Comparison of ENCODE assay signal across 16 mouse cellular contexts in genomic region chr4:143301042-143301441, GRCm38 (mm10). TPM values are rescaled to one million over a fixed set of nuclear protein-coding genes. Genes with fewer than 3 reads are reported as not detected.
DNase-seq lines count a peak whose midpoint lies in the region; ATAC-seq and TF ChIP-seq lines count a peak whose summit lies in the region.
"Had no signal": no experiment of that assay in that cellular context is flagged by ENCODE, and none has a peak within 500 bp of the region (broad histone marks: within the 10 kb centered on the region; RNA-seq: fewer than 3 reads in every experiment).

No protein-coding gene starts in this region.

- H3K27ac ChIP-seq in heart, embryonic 14.5 days (replicated peaks in 1 of 2; ENCODE audit: control insufficient read depth in 1 of 2, insufficient read depth in 1 of 2, low read depth in 2 of 2, low read length in 2 of 2) = no peak overlapping the region
- H3K27ac ChIP-seq in lung, postnatal 0 days (ENCODE audit: low read length) = no peak overlapping the region
- H3K27ac ChIP-seq in embryonic facial prominence, embryonic 14.5 days (replicated peaks; ENCODE audit: low read depth, low read length) = no peak overlapping the region
- H3K27ac ChIP-seq in midbrain, embryonic 13.5 days = no peak overlapping the region
- H3K27ac ChIP-seq: embryonic facial prominence, embryonic 13.5 days; liver, embryonic 14.5 days had no signal

- H3K9ac ChIP-seq in heart, embryonic 14.5 days (ENCODE audit: low read length) = no peak overlapping the region
- H3K9ac ChIP-seq in lung, postnatal 0 days (replicated peaks; ENCODE audit: low read depth) = no peak overlapping the region
- no peak overlapping the region for H3K9ac ChIP-seq in embryonic facial prominence, embryonic 14.5 days (ENCODE audit: low read depth, low read length)
- no peak overlapping the region for H3K9ac ChIP-seq in midbrain, embryonic 13.5 days (replicated peaks)
- H3K9ac ChIP-seq: embryonic facial prominence, embryonic 13.5 days; liver, embryonic 14.5 days had no signal

- 43% methylated on average over 5 of the region's 5 CpGs for WGBS in heart, embryonic 14.5 days
- 36% methylated on average over 5 of the region's 5 CpGs for WGBS in lung, postnatal 0 days
- WGBS in embryonic facial prominence, embryonic 14.5 days = 62% methylated on average over 5 of the region's 5 CpGs
- WGBS in midbrain, embryonic 13.5 days = 75% methylated on average over 5 of the region's 5 CpGs

- ATAC-seq in heart, embryonic 14.5 days (ENCODE audit: insufficient number of reproducible peaks, insufficient read depth, low FRiP score, low read depth) = no peak
- ATAC-seq in lung, postnatal 0 days = peak; percentile 61
- ATAC-seq in embryonic facial prominence, embryonic 14.5 days (ENCODE audit: low read depth) = no peak
- no peak for ATAC-seq in midbrain, embryonic 13.5 days
- ATAC-seq: CD4-positive, CD25-positive, alpha-beta regulatory T cell, adult 4 months had no signal

- H3K27me3 ChIP-seq in heart, embryonic 14.5 days (ENCODE audit: control insufficient read depth, insufficient read depth, low read length) = peaks cover 13% of the 10 kb centered on the region
- H3K27me3 ChIP-seq in lung, postnatal 0 days (replicated peaks; ENCODE audit: insufficient read depth, low read length) = peaks cover 8% of the 10 kb centered on the region; the same call in 1 of the 2 replicates
- no peaks in the 10 kb centered on the region for H3K27me3 ChIP-seq in embryonic facial prominence, embryonic 14.5 days (replicated peaks; ENCODE audit: control insufficient read depth, insufficient read depth, low read length)
- H3K27me3 ChIP-seq in midbrain, embryonic 13.5 days = 0 out of 2 replicates have a peak, but pooled peaks cover 3% of the 10 kb centered on the region

- peak overlapping the region; percentile 76 for H3K4me2 ChIP-seq in heart, embryonic 14.5 days (ENCODE audit: low read length)
- H3K4me2 ChIP-seq in lung, postnatal 0 days (replicated peaks; ENCODE audit: low read depth, low read length) = no peak overlapping the region
- H3K4me2 ChIP-seq in embryonic facial prominence, embryonic 14.5 days (ENCODE audit: low read depth, low read length) = peak overlapping the region; percentile 82; the same call in 1 of the 2 replicates
- peak overlapping the region; percentile 62 for H3K4me2 ChIP-seq in midbrain, embryonic 13.5 days (replicated peaks)

- peaks cover 16 to 21% of the 10 kb centered on the region in 2 experiments for H3K4me1 ChIP-seq in heart, embryonic 14.5 days (ENCODE audit: control insufficient read depth in 2 of 2, insufficient read depth in 2 of 2, low read length in 2 of 2)
- H3K4me1 ChIP-seq in lung, postnatal 0 days (ENCODE audit: insufficient read depth, low read depth, low read length) = no peaks in the 10 kb centered on the region
- H3K4me1 ChIP-seq in embryonic facial prominence, embryonic 14.5 days (ENCODE audit: control insufficient read depth, insufficient read depth, low read length) = peaks cover 42% of the 10 kb centered on the region
- peaks cover 45% of the 10 kb centered on the region for H3K4me1 ChIP-seq in midbrain, embryonic 13.5 days (replicated peaks)

- TF ChIP-seq EP300 in lung, postnatal 0 days (IDR thresholded peaks at IDR 0.05) = peak; percentile 64

- TF ChIP-seq CTCF in lung, postnatal 0 days (IDR thresholded peaks at IDR 0.05) = no peak

- H3K9me3 ChIP-seq in heart, embryonic 14.5 days (ENCODE audit: control insufficient read depth, low read length) = no peaks in the 10 kb centered on the region
- no peaks in the 10 kb centered on the region for H3K9me3 ChIP-seq in lung, postnatal 0 days (ENCODE audit: low read length)
- H3K9me3 ChIP-seq in embryonic facial prominence, embryonic 14.5 days (ENCODE audit: control insufficient read depth, low read length) = no peaks in the 10 kb centered on the region
- H3K9me3 ChIP-seq in midbrain, embryonic 13.5 days = no peaks in the 10 kb centered on the region
- H3K9me3 ChIP-seq: embryonic facial prominence, embryonic 13.5 days had no signal

- DNase-seq in heart, postnatal 10 days = no peak
- DNase-seq in lung, postnatal 0 days (ENCODE audit: low spot score) = peak; percentile 61
- DNase-seq in lung, postnatal 10 days = no peak
- no peak for DNase-seq in embryonic facial prominence, embryonic 14.5 days (ENCODE audit: low spot score)
- DNase-seq in testis, postnatal 14 days (ENCODE audit: low spot score) = no peak
- no peak for DNase-seq in layer of hippocampus, adult 11-12 months (ENCODE audit: low spot score)
- DNase-seq: adrenal gland, adult 2 months; cerebellum, postnatal 25 days; kidney, postnatal 4 days had no signal

- intact Hi-C loops in heart, postnatal 10 days (cut with DNase I) = no loop called here

- no peaks in the 10 kb centered on the region for H3K36me3 ChIP-seq in heart, embryonic 14.5 days (ENCODE audit: control insufficient read depth, insufficient read depth, low read length)
- H3K36me3 ChIP-seq in lung, postnatal 0 days (ENCODE audit: insufficient read depth, low read length) = no peaks in the 10 kb centered on the region
- no peaks in the 10 kb centered on the region for H3K36me3 ChIP-seq in embryonic facial prominence, embryonic 14.5 days (ENCODE audit: control insufficient read depth, insufficient read depth, low read length)
- H3K36me3 ChIP-seq in midbrain, embryonic 13.5 days = no peaks in the 10 kb centered on the region
- H3K36me3 ChIP-seq: embryonic facial prominence, embryonic 13.5 days had no signal

- no peak overlapping the region; a peak in 1 of 4 replicates for H3K4me3 ChIP-seq in heart, embryonic 14.5 days (ENCODE audit: control insufficient read depth in 1 of 2, insufficient read depth in 1 of 2, low read depth in 1 of 2, low read length in 2 of 2)
- no peak overlapping the region for H3K4me3 ChIP-seq in lung, postnatal 0 days (ENCODE audit: low read depth, low read length)
- no peak overlapping the region for H3K4me3 ChIP-seq in embryonic facial prominence, embryonic 14.5 days (ENCODE audit: low read depth, low read length)
- H3K4me3 ChIP-seq in midbrain, embryonic 13.5 days (replicated peaks) = peak overlapping the region; percentile 45; the same call in 1 of the 2 replicates

RNA-seq across cellular contexts. Expression of gene Pdpn, which starts 1.7 kb away (rescaled TPM):
- 24.5 and 26.9 TPM in 2 replicates for polyA plus RNA-seq in heart, embryonic 14.5 days (2014; fragmentation: Nextera tagmentation; extraction: Ambion mirVana)
- total RNA-seq in heart, postnatal 10 days (2021) = 10 to 100 TPM; 10.1 to 12.9 TPM
- polyA plus RNA-seq in lung, postnatal 0 days (2015; fragmentation: Nextera tagmentation; extraction: Ambion mirVana) = 118 and 142 TPM in 2 replicates
- 67.1 and 70.2 TPM in 2 replicates for polyA plus RNA-seq in embryonic facial prominence, embryonic 14.5 days (2014; fragmentation: Nextera tagmentation; extraction: Ambion mirVana)
- 70.8 and 72.5 TPM in 2 replicates for polyA plus RNA-seq in midbrain, embryonic 13.5 days (2015; fragmentation: Nextera tagmentation; extraction: Ambion mirVana)
- total RNA-seq: megakaryocyte-erythroid progenitor cell, adult 5-6 weeks had no signal
- polyA plus RNA-seq: CD4-positive, CD25-positive, alpha-beta regulatory T cell, adult 4 months had no signal

RNA-seq across cellular contexts. Expression of gene Lrrc38, which starts 48.5 kb away (rescaled TPM):
- polyA plus RNA-seq in heart, embryonic 14.5 days (2014; fragmentation: Nextera tagmentation; extraction: Ambion mirVana) = 0.24 and 0.47 TPM in 2 replicates
- under 1 TPM in 1 of 2 experiments, not detected in 1; 0.14 TPM for total RNA-seq in heart, postnatal 10 days (2021)
- not detected in 2 replicates for polyA plus RNA-seq in lung, postnatal 0 days (2015; fragmentation: Nextera tagmentation; extraction: Ambion mirVana)
- polyA plus RNA-seq in embryonic facial prominence, embryonic 14.5 days (2014; fragmentation: Nextera tagmentation; extraction: Ambion mirVana) = 2.2 and 2.3 TPM in 2 replicates
- 0.19 and 0.28 TPM in 2 replicates for polyA plus RNA-seq in midbrain, embryonic 13.5 days (2015; fragmentation: Nextera tagmentation; extraction: Ambion mirVana)
- total RNA-seq: megakaryocyte-erythroid progenitor cell, adult 5-6 weeks had no signal
- polyA plus RNA-seq: CD4-positive, CD25-positive, alpha-beta regulatory T cell, adult 4 months; embryonic facial prominence, embryonic 13.5 days; liver, embryonic 14.5 days; thymus, postnatal 0 days had no signal
